Mouse (Mus musculus): Measurements from ENCODE around the gene Ccdc103. TPM values are rescaled to one million over a fixed set of nuclear protein-coding genes. Genes with fewer than 3 reads are reported as not detected.

Ccdc103 gene
- 1 to 10 TPM in 1 of 2 experiments, under 1 TPM in 1; 0.82 to 1.0 TPM for total RNA-seq (2021)
- long read RNA-seq, experiment 1, result 0 reads
- long read RNA-seq, experiment 2, partial matches to known transcripts, result 0 of 1 reads
- long read RNA-seq, experiment 2, other reads (novel, unspliced or antisense), result 1 of 1 reads

GRCm38 (mm10) chr11:102880585-102881313 is at the start of gene Ccdc103, which contains the start of gene Eftud2:
Gene Ccdc103 (plus strand): TSS chr11:102881204.
Gene Eftud2 (minus strand): TSS chr11:102880985.
- DNase-seq (ENCODE audit: low spot score in 2 of 2), result peak; percentile 74 to 88

GRCm38 (mm10) chr11:102832700-102833297 is 48.2 kb upstream of the Ccdc103 start:
- no peak for DNase-seq (ENCODE audit: low spot score in 2 of 2)

GRCm38 (mm10) chr11:102834219-102834618 is 46.8 kb upstream of the Ccdc103 start:
- no peak for DNase-seq (ENCODE audit: low spot score in 2 of 2)

- DNase-seq (ENCODE audit: low spot score in 2 of 2), result no peak
Observed at GRCm38 (mm10) chr11:102835549-102835948, 45.5 kb upstream of the Ccdc103 start, which contains the start of gene Higd1b. Gene Higd1b (plus strand): TSS chr11:102835849.

- no peak for DNase-seq (ENCODE audit: low spot score in 2 of 2)
Observed at GRCm38 (mm10) chr11:102836146-102836545, 44.9 kb upstream of the Ccdc103 start.

GRCm38 (mm10) chr11:102837385-102837784 is 43.6 kb upstream of the Ccdc103 start:
- DNase-seq (ENCODE audit: low spot score in 2 of 2), result no peak

GRCm38 (mm10) chr11:102838126-102838525 is 42.9 kb upstream of the Ccdc103 start:
- DNase-seq (ENCODE audit: low spot score in 2 of 2), result no peak

GRCm38 (mm10) chr11:102838616-102839150 is 42.3 kb upstream of the Ccdc103 start:
- DNase-seq (ENCODE audit: low spot score in 2 of 2), result no peak

- no peak for DNase-seq (ENCODE audit: low spot score in 2 of 2)
Observed at GRCm38 (mm10) chr11:102845926-102846325, 35.1 kb upstream of the Ccdc103 start.

- peak; percentile 30 to 67 for DNase-seq (ENCODE audit: low spot score in 2 of 2)
Observed at GRCm38 (mm10) chr11:102851883-102852282, 29.1 kb upstream of the Ccdc103 start.

GRCm38 (mm10) chr11:102853760-102854159 is 27.2 kb upstream of the Ccdc103 start:
- no peak for DNase-seq (ENCODE audit: low spot score in 2 of 2)

GRCm38 (mm10) chr11:102855941-102856340 is 25.1 kb upstream of the Ccdc103 start:
- DNase-seq (ENCODE audit: low spot score in 2 of 2), result no peak

GRCm38 (mm10) chr11:102858951-102859350 is 22.1 kb upstream of the Ccdc103 start:
- no peak for DNase-seq (ENCODE audit: low spot score in 2 of 2)

- no peak for DNase-seq (ENCODE audit: low spot score in 2 of 2)
Observed at GRCm38 (mm10) chr11:102859933-102860332, 21.1 kb upstream of the Ccdc103 start.

GRCm38 (mm10) chr11:102864272-102864671 is 16.7 kb upstream of the Ccdc103 start:
- DNase-seq (ENCODE audit: low spot score in 2 of 2), result no peak

GRCm38 (mm10) chr11:102874801-102875334 is 6.1 kb upstream of the Ccdc103 start:
- no peak for DNase-seq (ENCODE audit: low spot score in 2 of 2)

GRCm38 (mm10) chr11:102879558-102879957 is 1.4 kb upstream of the Ccdc103 start:
- no peak for DNase-seq (ENCODE audit: low spot score in 2 of 2)

- no peak for DNase-seq (ENCODE audit: low spot score in 2 of 2)
Observed at GRCm38 (mm10) chr11:102881314-102882198, 552 bp downstream of the Ccdc103 start.

GRCm38 (mm10) chr11:102884616-102885219 is 3.7 kb downstream of the Ccdc103 start, which contains the start of gene Fam187a:
Gene Fam187a (plus strand): TSS chr11:102885169.
- no peak for DNase-seq (ENCODE audit: low spot score in 2 of 2)

- DNase-seq (ENCODE audit: low spot score in 2 of 2), result no peak
Observed at GRCm38 (mm10) chr11:102887433-102887832, 6.4 kb downstream of the Ccdc103 start.

Measured in adrenal gland, postnatal 4 days (tissue).